Mouse (Mus musculus) lung, embryonic 14.5 days (tissue): ENCODE measurements around the gene Tectb. TPM values are rescaled to one million over a fixed set of nuclear protein-coding genes. Genes with fewer than 3 reads are reported as not detected.
A peak's percentile ranks its signal among the peaks of the same experiment; 100 is the strongest.

Experiments used
- ATAC-seq: fragments of 200-750 bp; cut with Nextera tagmentation; 2 replicates; pipeline ENCODE4 v1.8.0; 2017; ENCODE audit warnings: mild to moderate bottlenecking, moderate TSS enrichment, moderate library complexity; ENCODE audit not compliant: insufficient read depth
- DNase-seq: peaks from one replicate; pipeline ENCODE4 v3.0.0-alpha.2; 2015
- H3K27ac ChIP-seq: fragments of 300-500 bp; sonication (generic); 2 replicates; pipeline ENCODE4 v1.5.1; 2014; ENCODE audit warnings: low read depth, mild to moderate bottlenecking, moderate library complexity
- H3K27me3 ChIP-seq: fragments of 300-500 bp; sonication (generic); 2 replicates; pipeline ENCODE4 v1.6.1; 2014; ENCODE audit warnings: low read length, control low read depth; ENCODE audit not compliant: insufficient read depth
- H3K36me3 ChIP-seq: fragments of 300-500 bp; sonication (generic); 2 replicates; pipeline ENCODE4 v1.6.1; 2014; ENCODE audit warnings: control low read depth; ENCODE audit not compliant: insufficient read depth
- H3K4me1 ChIP-seq: fragments of 300-500 bp; sonication (generic); 2 replicates; pipeline ENCODE4 v1.6.1; 2014; ENCODE audit warnings: antibody characterized with exemption, control low read depth; ENCODE audit not compliant: insufficient read depth
- H3K4me2 ChIP-seq: fragments of 300-500 bp; sonication (generic); 2 replicates; pipeline ENCODE4 v1.6.1; 2014; ENCODE audit warnings: mild to moderate bottlenecking
- H3K4me3 ChIP-seq: fragments of 300-500 bp; sonication (generic); 2 replicates; pipeline ENCODE4 v1.5.1; 2014; ENCODE audit warnings: low read depth, low read length
- H3K9ac ChIP-seq: fragments of 300-500 bp; sonication (generic); 2 replicates; pipeline ENCODE4 v1.6.1; 2014
- H3K9me3 ChIP-seq: fragments of 300-500 bp; sonication (generic); 2 replicates; pipeline ENCODE4 v1.6.1; 2016; ENCODE audit warnings: low read depth, low read length, control low read depth
- CTCF ChIP-seq: IDR thresholded peaks from 2 replicates; pipeline ENCODE4 v1.5.1; 2016; ENCODE audit warnings: antibody characterized with exemption, low read depth
- WGBS: fragments of 180-500 bp; shearing (Covaris S2); extraction: QIAGEN DNeasy Blood & Tissue Kit; methylation state at CpG from one replicate; pipeline ENCODE4 v1.1.7; 2014; 5-methylcytosine and 5-hydroxymethylcytosine counted together
- polyA plus RNA-seq: library from polyadenylated mRNA; unstranded; fragments of >200 nt; fragmentation: Nextera tagmentation; extraction: Ambion mirVana; gene quantifications from 2 replicates; pipeline ENCODE4 v1.2.1, GENCODE M21; 2014

The Tectb gene
- polyA plus RNA-seq, 1 experiment from 2014 or later: not detected

GRCm38 (mm10) chr19:55227135-55227534 lies 46.6 kb downstream of the Tectb start:
- H3K4me2 ChIP-seq: no peak overlapping the region

GRCm38 (mm10) chr19:55231081-55231480 lies 50.5 kb downstream of the Tectb start:
- no peak for ATAC-seq
- H3K36me3 ChIP-seq: no peaks in the 10 kb centered on the region
- no peaks in the 10 kb centered on the region for H3K4me1 ChIP-seq
- no peak overlapping the region for H3K4me3 ChIP-seq
- no peak overlapping the region for H3K9ac ChIP-seq
- no peak overlapping the region for H3K27ac ChIP-seq
- H3K9me3 ChIP-seq: no peaks in the 10 kb centered on the region
- no peak for DNase-seq
- H3K4me2 ChIP-seq: no peak overlapping the region
- H3K27me3 ChIP-seq: no peaks in the 10 kb centered on the region
- WGBS: 70% methylated on average over 10 of the region's 10 CpGs
- TF ChIP-seq CTCF: no peak

More at GRCm38 (mm10) chr19:55227135-55227534, 46.6 kb downstream of the Tectb start:
- no peak overlapping the region for H3K27ac ChIP-seq
- no peak for TF ChIP-seq CTCF
- no peak for ATAC-seq
- WGBS: 78% methylated on average over 7 of the region's 7 CpGs
- H3K4me1 ChIP-seq: no peaks in the 10 kb centered on the region
- DNase-seq: no peak
- H3K27me3 ChIP-seq: no peaks in the 10 kb centered on the region
- no peaks in the 10 kb centered on the region for H3K36me3 ChIP-seq
- H3K4me3 ChIP-seq: no peak overlapping the region
- H3K9ac ChIP-seq: no peak overlapping the region
- no peaks in the 10 kb centered on the region for H3K9me3 ChIP-seq

GRCm38 (mm10) chr19:55232136-55232535 lies 51.6 kb downstream of the Tectb start:
- peak overlapping the region; percentile 14; the same call in 1 of the 2 replicates for H3K27ac ChIP-seq
- H3K27me3 ChIP-seq: no peaks in the 10 kb centered on the region
- H3K9ac ChIP-seq: no peak overlapping the region
- no peaks in the 10 kb centered on the region for H3K36me3 ChIP-seq
- H3K4me3 ChIP-seq: no peak overlapping the region
- no peak; the same call in 1 of the 2 replicates for ATAC-seq
- TF ChIP-seq CTCF: no peak
- no peaks in the 10 kb centered on the region for H3K4me1 ChIP-seq
- no peak for DNase-seq
- no peaks in the 10 kb centered on the region for H3K9me3 ChIP-seq
- no peak overlapping the region for H3K4me2 ChIP-seq
- 36% methylated on average over 8 of the region's 8 CpGs for WGBS

- Histone ChIP-seq H3K9me3 (no peaks in the 10 kb centered on the region), H3K9ac (no peak overlapping the region), H3K4me2 (no peak overlapping the region), H3K4me3 (no peak overlapping the region), H3K4me1 (no peaks in the 10 kb centered on the region), H3K27ac (no peak overlapping the region), H3K27me3 (no peaks in the 10 kb centered on the region), H3K36me3 (no peaks in the 10 kb centered on the region)
- ATAC-seq: no peak
- WGBS: 25% methylated on average over 2 of the region's 2 CpGs
- no peak for TF ChIP-seq CTCF
- DNase-seq: no peak
These were observed 55.5 kb downstream of the Tectb start for GRCm38 (mm10) chr19:55236026-55236425.

GRCm38 (mm10) chr19:55236564-55236963 lies 56.0 kb downstream of the Tectb start:
- H3K4me3 ChIP-seq: no peak overlapping the region
- WGBS: 76% methylated on average over 5 of the region's 5 CpGs
- H3K4me2 ChIP-seq: no peak overlapping the region
- H3K36me3 ChIP-seq: no peaks in the 10 kb centered on the region
- DNase-seq: no peak
- no peaks in the 10 kb centered on the region for H3K9me3 ChIP-seq
- H3K27ac ChIP-seq: no peak overlapping the region
- no peaks in the 10 kb centered on the region for H3K27me3 ChIP-seq
- H3K9ac ChIP-seq: no peak overlapping the region
- H3K4me1 ChIP-seq: no peaks in the 10 kb centered on the region
- no peak for ATAC-seq
- TF ChIP-seq CTCF: no peak

- 58% methylated on average over 6 of the region's 6 CpGs for WGBS
- H3K9me3 ChIP-seq: no peaks in the 10 kb centered on the region
These were observed 59.4 kb downstream of the Tectb start for GRCm38 (mm10) chr19:55239766-55240426.

GRCm38 (mm10) chr19:55241186-55241645 lies 60.7 kb downstream of the Tectb start, which contains the start of gene Gucy2g:
Gene Gucy2g, minus strand, starts transcription at chr19:55241236.
- Histone ChIP-seq H3K4me3 (no peak within 1 kb of the TSS), H3K36me3 (no peaks in the 10 kb centered on the region), H3K4me1 (peaks cover 8% of the 10 kb centered on the region; the same call in 1 of the 2 replicates), H3K27me3 (no peaks in the 10 kb centered on the region), H3K27ac (no peak within 1 kb of the TSS), H3K9me3 (no peaks in the 10 kb centered on the region), H3K4me2 (no peak within 1 kb of the TSS), H3K9ac (no peak within 1 kb of the TSS)
- TF ChIP-seq CTCF: no peak
- no peak for DNase-seq
- WGBS: 72% methylated on average over 6 of the region's 6 CpGs
- no peak for ATAC-seq

More at GRCm38 (mm10) chr19:55239766-55240426, 59.4 kb downstream of the Tectb start:
- Histone ChIP-seq H3K27me3 (no peaks in the 10 kb centered on the region), H3K4me1 (peaks cover 3% of the 10 kb centered on the region; the same call in 1 of the 2 replicates), H3K27ac (no peak overlapping the region), H3K4me2 (no peak overlapping the region), H3K4me3 (no peak overlapping the region), H3K9ac (no peak overlapping the region), H3K36me3 (no peaks in the 10 kb centered on the region)
- DNase-seq (no peak), ATAC-seq (no peak)
- TF ChIP-seq CTCF: no peak
